Mouse (Mus musculus) hindbrain, postnatal 0 days (tissue): ENCODE data around the gene Hdgf. TPM values are rescaled to one million over a fixed set of nuclear protein-coding genes. Genes with fewer than 3 reads are reported as not detected.
A peak's percentile ranks its signal among the peaks of the same experiment; 100 is the strongest.

Experiments used
- ATAC-seq: fragments of 200-750 bp; cut with Nextera tagmentation; 2 replicates; pipeline ENCODE4 v1.8.0; 2017; ENCODE audit warnings: mild to moderate bottlenecking, moderate TSS enrichment, moderate library complexity
- DNase-seq: peaks from one replicate; pipeline ENCODE4 v3.0.0-alpha.2; 2015; ENCODE audit warnings: low spot score
- H3K27ac ChIP-seq: fragments of 300-500 bp; sonication (generic); 2 replicates; pipeline ENCODE4 v1.5.1; 2014; ENCODE audit warnings: mild to moderate bottlenecking
- H3K27me3 ChIP-seq: fragments of 300-500 bp; sonication (generic); 2 replicates; pipeline ENCODE4 v1.6.1; 2014; ENCODE audit warnings: low read length, mixed read lengths; ENCODE audit not compliant: insufficient read depth
- H3K36me3 ChIP-seq: fragments of 300-500 bp; sonication (generic); 2 replicates; pipeline ENCODE4 v1.6.1; 2014; ENCODE audit warnings: low read length, mixed read lengths; ENCODE audit not compliant: insufficient read depth
- H3K4me1 ChIP-seq: fragments of 300-500 bp; sonication (generic); 2 replicates; pipeline ENCODE4 v1.6.1; 2014; ENCODE audit warnings: antibody characterized with exemption, low read length, mixed read lengths; ENCODE audit not compliant: insufficient read depth
- H3K4me2 ChIP-seq: fragments of 300-500 bp; sonication (generic); 2 replicates; pipeline ENCODE4 v1.6.1; 2014; ENCODE audit warnings: low read depth, mild to moderate bottlenecking, low read length, moderate library complexity, mixed read lengths
- H3K4me3 ChIP-seq: fragments of 300-500 bp; sonication (generic); 2 replicates; pipeline ENCODE4 v1.5.1; 2014; ENCODE audit warnings: low read length
- H3K9ac ChIP-seq: fragments of 300-500 bp; sonication (generic); replicated peaks from 2 replicates; pipeline ENCODE4 v1.6.1; 2014; ENCODE audit warnings: mild to moderate bottlenecking, low read length, moderate library complexity, mixed read lengths
- H3K9me3 ChIP-seq: fragments of 300-500 bp; sonication (generic); 2 replicates; pipeline ENCODE4 v1.6.1; 2016; ENCODE audit warnings: low read length, mixed read lengths
- CTCF ChIP-seq: IDR thresholded peaks from 2 replicates; pipeline ENCODE4 v1.5.1; 2016; ENCODE audit warnings: antibody characterized with exemption, control low read depth, low read depth
- WGBS: fragments of 180-500 bp; shearing (Covaris S2); extraction: QIAGEN DNeasy Blood & Tissue Kit; methylation state at CpG from one replicate; pipeline ENCODE4 v1.1.7; 2014; 5-methylcytosine and 5-hydroxymethylcytosine counted together
- polyA plus RNA-seq: library from polyadenylated mRNA; unstranded; fragments of >200 nt; fragmentation: Nextera tagmentation; extraction: Ambion mirVana; gene quantifications from 2 replicates; pipeline ENCODE4 v1.2.1, GENCODE M21; 2015
- total RNA-seq: library from RNA; depleted of rRNA; stranded (reverse); fragments of >200 nt; gene quantifications from 2 replicates; pipeline ENCODE4 v1.2.3, GENCODE M21; 2014

Gene Hdgf
- total and polyA plus RNA-seq, 2 experiments from 2014 or later = 82.1 to 145 TPM

DNA sequence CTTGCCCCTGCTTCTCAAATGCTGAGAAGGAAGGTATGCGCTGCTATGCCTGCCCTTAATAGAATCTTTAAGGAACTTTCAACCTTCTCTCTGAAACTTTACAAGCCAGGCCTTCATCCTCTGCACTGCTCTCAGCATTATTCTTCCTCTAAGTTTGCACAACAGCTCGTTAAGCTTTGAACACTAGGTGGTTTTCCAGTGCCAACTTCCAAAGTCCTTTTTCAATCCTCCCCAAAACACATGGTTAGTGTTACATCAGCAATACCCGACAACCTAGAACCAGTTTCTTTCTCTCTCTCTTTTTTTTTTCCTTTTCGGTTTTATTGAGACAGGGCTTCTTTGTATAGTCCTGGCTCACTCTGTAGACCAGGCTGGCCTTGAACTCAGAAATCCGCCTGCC lies 27.9 kb downstream of the Hdgf start:
- no peak overlapping the region for H3K4me2 ChIP-seq
- peaks cover 19% of the 10 kb centered on the region for H3K36me3 ChIP-seq
- H3K27me3 ChIP-seq = no peaks in the 10 kb centered on the region
- ATAC-seq (no peak), DNase-seq (no peak)
- no peak overlapping the region for H3K27ac ChIP-seq
- 80% methylated on average over 5 of the region's 5 CpGs for WGBS
- H3K9ac ChIP-seq = no peak overlapping the region
- no peak overlapping the region for H3K4me3 ChIP-seq
- H3K4me1 ChIP-seq = peaks cover 9% of the 10 kb centered on the region
- no peak for TF ChIP-seq CTCF
- H3K9me3 ChIP-seq = no peaks in the 10 kb centered on the region

DNA sequence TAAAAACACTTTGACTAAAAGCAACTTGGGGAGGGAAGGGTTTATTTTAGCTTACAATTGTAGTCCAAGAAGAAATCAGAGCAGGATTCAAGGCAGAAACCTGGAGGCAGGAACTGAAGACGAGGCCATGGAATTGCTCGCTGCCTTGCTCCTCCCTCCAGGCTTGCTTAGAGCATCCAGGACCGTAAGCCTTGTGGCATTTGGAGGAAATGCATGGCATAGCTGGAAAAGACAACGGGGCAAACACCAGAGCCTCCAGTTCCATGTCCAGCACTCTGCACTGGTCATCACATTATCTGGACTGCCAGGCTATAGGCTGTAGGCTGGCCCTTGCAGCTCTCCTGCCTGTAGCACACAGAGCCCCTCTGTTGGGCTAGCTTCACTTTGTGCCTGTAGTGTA lies 28.4 kb downstream of the Hdgf start:
- Histone ChIP-seq H3K4me2 (no peak overlapping the region), H3K27ac (no peak overlapping the region), H3K9ac (no peak overlapping the region), H3K27me3 (no peaks in the 10 kb centered on the region), H3K4me1 (peaks cover 5% of the 10 kb centered on the region), H3K9me3 (no peaks in the 10 kb centered on the region), H3K36me3 (peaks cover 24% of the 10 kb centered on the region), H3K4me3 (no peak overlapping the region)
- peak; percentile 6; the same call in 1 of the 2 replicates for TF ChIP-seq CTCF
- no peak for ATAC-seq
- DNase-seq = no peak
- WGBS = 68% methylated on average over 4 of the region's 4 CpGs

DNA sequence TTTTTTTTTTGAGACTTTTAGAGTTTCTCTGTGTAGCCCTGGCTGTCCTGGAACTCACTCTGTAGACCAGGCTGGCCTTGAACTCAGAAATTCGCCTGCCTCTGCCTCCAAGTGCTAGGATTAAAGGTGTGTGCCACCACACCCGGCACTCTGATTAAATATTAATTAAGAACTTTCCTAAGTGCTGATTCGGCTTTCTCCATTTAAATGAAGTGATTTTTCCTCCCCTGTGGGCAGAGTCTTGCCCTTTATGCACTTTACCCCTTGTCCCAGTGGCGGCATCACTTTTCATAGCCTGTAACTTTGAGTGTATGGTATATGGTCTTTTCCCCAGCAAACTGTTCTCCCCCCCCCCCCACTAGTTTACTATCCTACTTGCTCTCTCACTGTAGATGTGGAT lies 29.1 kb downstream of the Hdgf start:
- DNase-seq (no peak), ATAC-seq (no peak)
- peaks cover 5% of the 10 kb centered on the region for H3K4me1 ChIP-seq
- no peak overlapping the region for H3K4me2 ChIP-seq
- H3K27ac ChIP-seq = no peak overlapping the region
- 85% methylated on average over 4 of the region's 4 CpGs for WGBS
- no peak overlapping the region for H3K9ac ChIP-seq
- no peaks in the 10 kb centered on the region for H3K9me3 ChIP-seq
- H3K27me3 ChIP-seq = no peaks in the 10 kb centered on the region
- peaks cover 30% of the 10 kb centered on the region for H3K36me3 ChIP-seq
- no peak overlapping the region for H3K4me3 ChIP-seq
- TF ChIP-seq CTCF = no peak

DNA sequence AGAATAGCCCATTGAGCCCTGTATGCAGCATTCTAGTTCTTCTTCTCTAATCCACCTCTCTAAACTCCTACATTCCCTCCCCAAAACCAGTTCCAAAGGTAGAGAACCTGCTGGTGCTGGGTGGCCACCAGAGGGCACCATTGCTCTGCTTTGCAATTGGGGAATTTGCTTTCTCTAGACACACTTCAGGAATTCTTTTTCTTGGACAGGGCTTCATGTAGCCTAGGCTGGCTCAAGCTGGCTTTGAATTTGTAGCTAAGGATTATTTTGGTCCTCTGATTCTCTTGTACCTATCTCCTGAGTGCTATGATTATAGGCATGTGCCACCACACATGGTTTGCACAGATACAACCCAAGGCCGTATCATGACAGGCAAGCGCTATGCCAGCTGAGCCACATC lies 29.7 kb downstream of the Hdgf start:
- Histone ChIP-seq H3K36me3 (peaks cover 32% of the 10 kb centered on the region), H3K9me3 (no peaks in the 10 kb centered on the region), H3K4me3 (no peak overlapping the region), H3K4me1 (peaks cover 5% of the 10 kb centered on the region), H3K9ac (no peak overlapping the region), H3K27me3 (no peaks in the 10 kb centered on the region), H3K4me2 (no peak overlapping the region), H3K27ac (no peak overlapping the region)
- DNase-seq = peak; percentile 88
- 89% methylated on average over 2 of the region's 2 CpGs for WGBS
- peak; percentile 95 for TF ChIP-seq CTCF
- ATAC-seq = peak; percentile 52

DNA sequence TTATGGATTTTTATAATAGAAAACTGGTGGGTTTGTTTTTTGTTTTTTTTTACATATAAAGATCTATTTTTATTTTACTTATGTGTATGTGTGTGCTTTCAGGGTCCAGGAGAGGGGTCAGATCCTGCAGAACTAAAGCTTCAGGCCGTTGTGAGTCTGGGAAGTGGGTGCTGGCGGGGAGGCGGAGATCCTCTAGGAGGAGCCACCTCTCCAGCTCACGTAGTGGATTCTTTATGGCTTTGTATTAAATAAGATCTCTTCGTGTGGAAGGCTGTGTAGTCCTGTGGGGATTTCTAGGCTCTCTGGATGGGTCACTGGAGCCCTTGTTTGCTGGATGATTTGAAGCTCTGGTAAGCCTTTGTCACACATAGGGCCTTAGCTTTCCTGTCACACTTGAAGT lies 34.5 kb downstream of the Hdgf start:
- Histone ChIP-seq H3K4me2 (no peak overlapping the region), H3K9ac (no peak overlapping the region), H3K27ac (no peak overlapping the region), H3K36me3 (peaks cover 36% of the 10 kb centered on the region), H3K4me3 (no peak overlapping the region), H3K27me3 (no peaks in the 10 kb centered on the region), H3K9me3 (no peaks in the 10 kb centered on the region), H3K4me1 (no peaks in the 10 kb centered on the region)
- 54% methylated on average over 5 of the region's 5 CpGs for WGBS
- no peak for ATAC-seq
- DNase-seq = no peak
- no peak for TF ChIP-seq CTCF

DNA sequence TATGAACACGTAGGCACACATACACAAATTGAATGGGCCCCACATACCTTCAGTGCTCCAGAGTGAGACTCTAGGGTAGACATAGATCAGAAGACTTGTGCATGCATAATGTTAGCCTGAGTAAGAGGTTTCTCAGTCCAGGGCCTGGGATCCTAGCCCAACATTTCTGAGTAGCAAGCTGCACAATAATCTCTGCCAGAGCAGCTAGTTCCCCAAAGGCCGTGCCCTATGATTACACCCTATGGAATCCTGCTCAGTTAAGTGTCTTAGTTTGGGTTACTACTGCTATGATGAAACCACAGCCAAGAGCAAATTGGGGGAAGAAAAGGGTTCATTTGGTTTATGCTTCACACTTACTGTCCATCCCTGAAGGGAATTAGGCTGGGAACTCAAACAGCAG lies 36.4 kb downstream of the Hdgf start:
- H3K9ac ChIP-seq = no peak overlapping the region
- no peaks in the 10 kb centered on the region for H3K9me3 ChIP-seq
- no peak overlapping the region for H3K4me3 ChIP-seq
- peaks cover 36% of the 10 kb centered on the region for H3K36me3 ChIP-seq
- H3K4me2 ChIP-seq = no peak overlapping the region
- no peak for DNase-seq
- no peaks in the 10 kb centered on the region for H3K27me3 ChIP-seq
- H3K4me1 ChIP-seq = peaks cover 5% of the 10 kb centered on the region; the same call in 1 of the 2 replicates
- H3K27ac ChIP-seq = no peak overlapping the region
- ATAC-seq = no peak
- WGBS = 95% methylated on average over 2 of the region's 2 CpGs
- no peak for TF ChIP-seq CTCF

DNA sequence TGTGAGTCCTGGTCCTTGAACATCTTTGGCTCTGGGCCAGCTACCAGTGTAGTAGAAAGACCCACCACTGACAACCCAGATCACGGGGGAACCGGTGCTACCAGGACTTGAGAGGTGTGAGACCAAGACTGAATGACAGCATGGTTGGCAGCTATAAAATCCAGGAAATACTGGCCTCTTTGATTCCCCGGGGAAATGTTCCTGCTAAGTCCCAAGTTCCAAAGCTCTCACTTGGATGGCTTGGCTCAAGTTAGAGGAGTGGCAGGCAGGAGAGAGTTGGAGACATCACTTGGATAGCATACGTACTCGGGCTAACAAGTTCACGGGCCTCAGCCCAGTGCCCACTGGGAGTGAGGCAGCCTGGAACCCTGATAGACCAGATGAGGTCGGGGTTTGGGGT lies 37.5 kb downstream of the Hdgf start:
- TF ChIP-seq CTCF = no peak
- Histone ChIP-seq H3K4me1 (peaks cover 14% of the 10 kb centered on the region), H3K9ac (no peak overlapping the region), H3K9me3 (no peaks in the 10 kb centered on the region), H3K4me2 (no peak overlapping the region), H3K27ac (no peak overlapping the region), H3K36me3 (peaks cover 34% of the 10 kb centered on the region), H3K4me3 (no peak overlapping the region), H3K27me3 (no peaks in the 10 kb centered on the region)
- no peak for DNase-seq
- no peak for ATAC-seq
- 71% methylated on average over 7 of the region's 7 CpGs for WGBS
